Mouse (Mus musculus) cortical plate, adult 2 months (tissue): Measurements from ENCODE around the gene Kcne1l.

Source experiments
- CTCF ChIP-seq: fragments of 200-500 bp; IDR thresholded peaks from 2 replicates; pipeline ENCODE4 v1.5.1; 2011; ENCODE audit warnings: mild to moderate bottlenecking, control low read depth, low read length; ENCODE audit not compliant: insufficient read depth; ENCODE audit errors: extremely low read depth
- POLR2A ChIP-seq: fragments of 200-500 bp; IDR thresholded peaks from 2 replicates; pipeline ENCODE4 v1.6.1; 2011; ENCODE audit warnings: mild to moderate bottlenecking, low read length, control low read depth; ENCODE audit not compliant: insufficient read depth; ENCODE audit errors: extremely low read depth

- TF ChIP-seq POLR2A, result no peak
- no peak for TF ChIP-seq CTCF
Observed at GRCm38 (mm10) chrX:142336207-142336606, 30.1 kb upstream of the Kcne1l start.
